Comparison of ENCODE assay signal across 19 mouse cellular contexts in the genomic region with DNA sequence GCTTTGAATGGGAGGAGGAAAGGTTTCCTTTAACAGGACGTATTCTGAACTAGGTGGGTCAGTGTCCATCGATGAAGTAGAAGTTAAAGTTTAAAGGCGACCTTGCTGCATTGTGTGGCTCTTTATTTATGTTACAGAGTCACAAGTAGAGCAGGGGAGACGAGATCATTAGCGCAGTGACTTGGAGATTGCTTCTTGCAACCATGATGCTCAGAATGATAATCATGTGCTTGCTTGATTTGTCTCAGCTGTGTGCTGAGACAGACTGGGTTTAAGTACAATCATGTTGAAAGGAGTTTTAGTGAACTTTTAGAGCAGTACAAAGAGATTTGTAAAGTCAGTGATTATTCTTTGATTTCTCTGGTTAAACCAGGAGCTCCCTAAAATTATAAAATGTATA.
"Had no signal": no experiment of that assay in that cellular context is flagged by ENCODE, and none has a peak within 500 bp of the region (broad histone marks: within the 10 kb centered on the region; RNA-seq: fewer than 3 reads in every experiment).

No protein-coding gene starts in this region.

- H3K4me2 ChIP-seq: liver, embryonic 11.5 days; liver, embryonic 13.5 days; liver, embryonic 15.5 days; midbrain, embryonic 12.5 days; neural tube, embryonic 12.5 days had no signal

- H3K27me3 ChIP-seq: liver, embryonic 13.5 days; liver, embryonic 15.5 days; midbrain, embryonic 12.5 days; neural tube, embryonic 12.5 days had no signal

- ATAC-seq: liver, postnatal 0 days; midbrain, embryonic 16.5 days had no signal

- H3K27ac ChIP-seq: liver, embryonic 13.5 days; liver, embryonic 15.5 days; midbrain, embryonic 10.5 days; midbrain, embryonic 12.5 days; neural tube, embryonic 12.5 days had no signal

- DNase-seq: liver; liver, embryonic 13.5 days; liver, postnatal 0 days; midbrain, embryonic 14.5 days; retina, postnatal 1 day; right cerebral cortex, adult 18-20 months; right cerebral cortex, postnatal 25 days; right cerebral cortex, postnatal 4 days; spleen, adult 18-20 months; thymus, adult 18-20 months; thymus, postnatal 14 days; thymus, postnatal 36 days had no signal

- H3K9me3 ChIP-seq: liver, embryonic 13.5 days; liver, embryonic 15.5 days; midbrain, embryonic 10.5 days; midbrain, embryonic 12.5 days; neural tube, embryonic 12.5 days had no signal

- H3K9ac ChIP-seq: liver, embryonic 13.5 days; liver, embryonic 15.5 days; liver, postnatal 0 days; midbrain, embryonic 12.5 days; neural tube, embryonic 12.5 days had no signal

- H3K4me3 ChIP-seq: liver, embryonic 13.5 days; liver, embryonic 15.5 days; midbrain, embryonic 10.5 days; midbrain, embryonic 12.5 days; myocyte; neural tube, embryonic 12.5 days had no signal

- H3K4me1 ChIP-seq: liver, embryonic 13.5 days; liver, embryonic 15.5 days; midbrain, embryonic 10.5 days; midbrain, embryonic 12.5 days; neural tube, embryonic 12.5 days had no signal

- H3K36me3 ChIP-seq: liver, embryonic 13.5 days; liver, embryonic 15.5 days; midbrain, embryonic 10.5 days; midbrain, embryonic 12.5 days; neural tube, embryonic 12.5 days had no signal
